In the genomic region with DNA sequence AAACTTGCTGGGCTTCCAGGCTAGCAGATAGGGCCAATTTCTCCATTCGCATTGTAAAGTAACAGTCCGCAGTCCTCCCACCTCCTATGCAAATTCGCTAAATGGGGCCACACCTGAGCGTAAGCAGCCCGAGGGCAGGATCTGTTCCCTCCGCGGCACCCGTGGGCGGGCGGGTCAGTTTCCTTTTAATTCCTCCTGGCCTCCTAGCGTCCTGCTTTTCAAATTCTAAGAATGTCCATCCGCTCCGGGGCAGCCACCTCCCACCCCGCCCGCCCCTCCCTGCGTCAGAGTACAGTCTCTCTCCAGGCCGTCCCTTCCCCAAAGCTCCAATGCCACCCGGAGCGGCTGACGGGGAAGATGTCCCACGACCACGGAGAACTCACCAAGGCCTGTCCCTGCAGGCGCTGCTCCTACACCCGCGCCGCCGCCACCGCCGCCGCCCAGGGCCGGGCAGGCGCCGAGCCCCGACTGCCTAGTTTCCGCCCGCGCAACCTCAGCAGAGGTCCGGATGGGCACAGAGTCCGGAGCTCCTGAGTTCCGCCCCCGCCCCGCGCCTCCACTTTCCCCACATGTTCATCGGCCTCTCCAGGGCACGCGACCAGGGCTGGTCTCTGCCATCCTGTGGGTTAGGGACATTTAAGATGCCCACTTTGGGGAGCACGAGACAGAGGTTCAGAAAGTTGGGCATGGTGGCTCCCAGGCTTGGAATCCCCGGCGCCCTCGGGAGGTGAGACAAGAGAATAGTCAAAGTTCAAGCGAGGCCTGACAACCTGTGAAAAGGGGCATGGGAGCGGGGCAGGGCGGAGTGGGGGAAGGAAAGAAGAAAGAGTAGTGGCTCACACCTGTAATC, we compare ENCODE assay signal across 8 mouse cellular contexts. TPM values are rescaled to one million over a fixed set of nuclear protein-coding genes. Genes with fewer than 3 reads are reported as not detected.
DNase-seq lines count a peak whose midpoint lies in the region; ATAC-seq and TF ChIP-seq lines count a peak whose summit lies in the region.

No protein-coding gene starts in this region.

- H3K4me2 ChIP-seq in forebrain, postnatal 0 days (ENCODE audit: low read depth), result peak overlapping the region; percentile 83

- peak; percentile 78 to 89; a peak in 3 of 4 replicates for TF ChIP-seq POLR2A in MEL (IDR thresholded peaks at IDR 0.05; ENCODE audit: control insufficient read depth in 1 of 2, insufficient read depth in 1 of 2, low read depth in 1 of 2, low read length in 2 of 2, poor library complexity in 1 of 2)
- TF ChIP-seq POLR2A in cerebellum, adult 2 months (IDR thresholded peaks at IDR 0.05; ENCODE audit: borderline replicate concordance, insufficient read depth, low read length), result peak; percentile 82

- no peaks in the 10 kb centered on the region for H3K27me3 ChIP-seq in MEL (ENCODE audit: control insufficient read depth in 1 of 2, insufficient read depth in 2 of 2, low read length in 2 of 2)
- no peaks in the 10 kb centered on the region for H3K27me3 ChIP-seq in cerebellum, adult 2 months (ENCODE audit: control insufficient read depth, insufficient read depth, low read length)
- peaks cover 14% of the 10 kb centered on the region for H3K27me3 ChIP-seq in forebrain, postnatal 0 days (ENCODE audit: insufficient read depth, low read length)
- H3K27me3 ChIP-seq in hindbrain, embryonic 10.5 days (ENCODE audit: insufficient read depth, poor library complexity, severe bottlenecking), result peaks cover 41% of the 10 kb centered on the region

- no peaks in the 10 kb centered on the region for H3K9me3 ChIP-seq in MEL (replicated peaks; ENCODE audit: insufficient read depth, low read length)
- H3K9me3 ChIP-seq in forebrain, postnatal 0 days (ENCODE audit: low read length), result no peaks in the 10 kb centered on the region
- no peaks in the 10 kb centered on the region for H3K9me3 ChIP-seq in hindbrain, embryonic 10.5 days

- peak in 1 of 3 experiments; percentile 8; a peak in 1 of 6 replicates for TF ChIP-seq CTCF in MEL (IDR thresholded peaks at IDR 0.05 in 2 of 3, conservative IDR thresholded peaks at IDR 0.05 in 1 of 3; ENCODE audit: control insufficient read depth in 1 of 3, insufficient read depth in 1 of 3, low read depth in 2 of 3, low read length in 3 of 3, poor library complexity in 1 of 3, severe bottlenecking in 1 of 3)
- TF ChIP-seq CTCF in cerebellum, adult 2 months (IDR thresholded peaks at IDR 0.05; ENCODE audit: borderline replicate concordance, insufficient read depth, low read depth, low read length), result no peak
- peak; percentile 26; the same call in 1 of the 2 replicates for TF ChIP-seq CTCF in forebrain, postnatal 0 days (IDR thresholded peaks at IDR 0.05; ENCODE audit: low read depth)

- peaks cover 2 to 10% of the 10 kb centered on the region in 2 experiments; a peak in 3 of 4 replicates for H3K4me1 ChIP-seq in MEL (ENCODE audit: control insufficient read depth in 1 of 2, insufficient read depth in 2 of 2, low read length in 2 of 2)
- H3K4me1 ChIP-seq in cerebellum, adult 2 months (ENCODE audit: control insufficient read depth, insufficient read depth, low read length), result no peaks in the 10 kb centered on the region; the same call in 1 of the 2 replicates
- peaks cover 3% of the 10 kb centered on the region; the same call in 1 of the 2 replicates for H3K4me1 ChIP-seq in forebrain, postnatal 0 days (ENCODE audit: insufficient read depth)
- peaks cover 37% of the 10 kb centered on the region for H3K4me1 ChIP-seq in hindbrain, embryonic 10.5 days (replicated peaks)

- peaks cover 0 to 19% of the 10 kb centered on the region in 2 experiments; a peak in 3 of 4 replicates for H3K36me3 ChIP-seq in MEL (ENCODE audit: control insufficient read depth in 1 of 2, insufficient read depth in 2 of 2, low read length in 2 of 2)
- peaks cover 15% of the 10 kb centered on the region for H3K36me3 ChIP-seq in forebrain, postnatal 0 days (ENCODE audit: insufficient read depth)
- H3K36me3 ChIP-seq in hindbrain, embryonic 10.5 days, result peaks cover 30% of the 10 kb centered on the region

- under 1% methylated on average over 53 of the region's 53 CpGs for WGBS in cerebellum, adult 2 months
- WGBS in forebrain, postnatal 0 days, result 2% methylated on average over 51 of the region's 53 CpGs
- under 1% methylated on average over 53 of the region's 53 CpGs for WGBS in hindbrain, embryonic 10.5 days

- H3K4me3 ChIP-seq in MEL (ENCODE audit: control insufficient read depth in 1 of 2, insufficient read depth in 1 of 2, low read depth in 2 of 2, low read length in 2 of 2), result peak overlapping the region; percentile 82 to 93
- H3K4me3 ChIP-seq in cerebellum, adult 2 months (replicated peaks; ENCODE audit: insufficient read depth, low read depth, low read length), result peak overlapping the region; percentile 81
- peak overlapping the region; percentile 74 for H3K4me3 ChIP-seq in forebrain, postnatal 0 days (ENCODE audit: low read depth, low read length)
- H3K4me3 ChIP-seq in hindbrain, embryonic 10.5 days, result peak overlapping the region; percentile 71

- DNase-seq in MEL (ENCODE audit: low read depth, low spot score), result peak; percentile 91
- peak; percentile 77 to 88 for DNase-seq in cerebellum, adult 2 months
- peak; percentile 84 for DNase-seq in forebrain, postnatal 0 days
- peak; percentile 88 for DNase-seq in hindbrain, embryonic 10.5 days (ENCODE audit: low spot score)
- DNase-seq in layer of hippocampus, postnatal 14 days (ENCODE audit: low spot score in 2 of 2), result peak; percentile 67 to 68
- DNase-seq in lung, postnatal 14 days, result peak; percentile 86
- DNase-seq in ovary, postnatal 36 days (ENCODE audit: low spot score), result peak; percentile 83
- DNase-seq in thymus, postnatal 25 days, result peak; percentile 86

- peak; percentile 93 for ATAC-seq in forebrain, postnatal 0 days

- peak overlapping the region; percentile 65 for H3K27ac ChIP-seq in MEL (ENCODE audit: control insufficient read depth, low read depth, low read length)
- H3K27ac ChIP-seq in cerebellum, adult 2 months (ENCODE audit: insufficient read depth, low read length), result peak overlapping the region; percentile 76
- peak overlapping the region; percentile 66 for H3K27ac ChIP-seq in forebrain, postnatal 0 days (ENCODE audit: low read depth, low read length)
- peak overlapping the region; percentile 93 for H3K27ac ChIP-seq in hindbrain, embryonic 10.5 days

- peak overlapping the region; percentile 86 for H3K9ac ChIP-seq in MEL (ENCODE audit: control insufficient read depth, low read depth, low read length, poor library complexity, severe bottlenecking)
- peak overlapping the region; percentile 68 for H3K9ac ChIP-seq in forebrain, postnatal 0 days

- TF ChIP-seq RAD21 in MEL (IDR thresholded peaks at IDR 0.05; ENCODE audit: low read depth, low read length), result no peak

- peaks cover 38% of the 10 kb centered on the region for H3K79me2 ChIP-seq in MEL (ENCODE audit: control insufficient read depth, insufficient read depth, low read length, poor library complexity)

- TF ChIP-seq EP300 in MEL (IDR thresholded peaks at IDR 0.05; ENCODE audit: low read depth in 1 of 2, low read length in 2 of 2), result 0 out of 4 replicates have a peak, but pooled peaks of 1 of the 2 experiments have one; percentile 23

RNA-seq across cellular contexts. Expression of gene Zfp296, which starts 3.9 kb away (rescaled TPM):
- total RNA-seq in MEL (2012; rRNA removed), result 2.9 and 3.3 TPM in 2 replicates
- polyA plus RNA-seq in MEL (2012; ENCODE audit: insufficient read depth in 1 of 2, insufficient read length in 2 of 2, low read depth in 1 of 2, low replicate concordance in 2 of 2, missing spikeins in 1 of 2), result 1 to 10 TPM in 1 of 2 experiments, not detected in 1; 7.8 TPM
- polyA plus RNA-seq in cerebellum, adult 2 months (2012; rRNA removed), result 3.4 and 4.0 TPM in 2 replicates
- total RNA-seq in forebrain, postnatal 0 days (2014; rRNA removed), result 0.31 and 1.2 TPM in 2 replicates
- 0.09 and 0.16 TPM in 2 replicates for polyA plus RNA-seq in forebrain, postnatal 0 days (2015; fragmentation: Nextera tagmentation; extraction: Ambion mirVana)
- 0.22 and 0.72 TPM in 2 replicates for polyA plus RNA-seq in hindbrain, embryonic 10.5 days (2016; fragmentation: Nextera tagmentation; extraction: Ambion mirVana)
- under 1 TPM in 1 of 2 experiments, not detected in 1; 0.53 TPM for total RNA-seq in layer of hippocampus, postnatal 14 days (2021)

RNA-seq across cellular contexts. Expression of gene Gemin7, which starts 4.2 kb away (rescaled TPM):
- total RNA-seq in MEL (2012; rRNA removed), result 49.6 and 58.0 TPM in 2 replicates
- polyA plus RNA-seq in MEL (2012; ENCODE audit: insufficient read depth in 1 of 2, insufficient read length in 2 of 2, low read depth in 1 of 2, low replicate concordance in 2 of 2, missing spikeins in 1 of 2), result 10 to 100 TPM in 1 of 2 experiments, not detected in 1; 78.7 TPM
- 86.1 and 87.2 TPM in 2 replicates for polyA plus RNA-seq in cerebellum, adult 2 months (2012; rRNA removed)
- 38.2 and 56.4 TPM in 2 replicates for total RNA-seq in forebrain, postnatal 0 days (2014; rRNA removed)
- polyA plus RNA-seq in forebrain, postnatal 0 days (2015; fragmentation: Nextera tagmentation; extraction: Ambion mirVana), result 145 and 148 TPM in 2 replicates
- polyA plus RNA-seq in hindbrain, embryonic 10.5 days (2016; fragmentation: Nextera tagmentation; extraction: Ambion mirVana), result 177 and 188 TPM in 2 replicates
- 10 to 100 TPM; 39.8 to 43.3 TPM for total RNA-seq in layer of hippocampus, postnatal 14 days (2021)

RNA-seq across cellular contexts. Expression of gene Ppp1r37, which starts 10.3 kb away (rescaled TPM):
- total RNA-seq in MEL (2012; rRNA removed), result 10.0 and 13.6 TPM in 2 replicates
- 10 to 100 TPM in 1 of 2 experiments, not detected in 1; 29.0 TPM for polyA plus RNA-seq in MEL (2012; ENCODE audit: insufficient read depth in 1 of 2, insufficient read length in 2 of 2, low read depth in 1 of 2, low replicate concordance in 2 of 2, missing spikeins in 1 of 2)
- 134 and 136 TPM in 2 replicates for polyA plus RNA-seq in cerebellum, adult 2 months (2012; rRNA removed)
- 86.4 and 87.8 TPM in 2 replicates for total RNA-seq in forebrain, postnatal 0 days (2014; rRNA removed)
- 23.4 and 27.2 TPM in 2 replicates for polyA plus RNA-seq in forebrain, postnatal 0 days (2015; fragmentation: Nextera tagmentation; extraction: Ambion mirVana)
- 22.6 and 30.4 TPM in 2 replicates for polyA plus RNA-seq in hindbrain, embryonic 10.5 days (2016; fragmentation: Nextera tagmentation; extraction: Ambion mirVana)
- 10 to 100 TPM; 88.3 to 91.7 TPM for total RNA-seq in layer of hippocampus, postnatal 14 days (2021)

RNA-seq across cellular contexts. Expression of gene Clasrp, which starts 31.1 kb away (rescaled TPM):
- total RNA-seq in MEL (2012; rRNA removed), result 29.9 and 31.1 TPM in 2 replicates
- polyA plus RNA-seq in MEL (2012; ENCODE audit: insufficient read depth in 1 of 2, insufficient read length in 2 of 2, low read depth in 1 of 2, low replicate concordance in 2 of 2, missing spikeins in 1 of 2), result 10 to 100 TPM in 1 of 2 experiments, not detected in 1; 62.2 TPM
- polyA plus RNA-seq in cerebellum, adult 2 months (2012; rRNA removed), result 151 and 152 TPM in 2 replicates
- 56.0 and 89.0 TPM in 2 replicates for total RNA-seq in forebrain, postnatal 0 days (2014; rRNA removed)
- polyA plus RNA-seq in forebrain, postnatal 0 days (2015; fragmentation: Nextera tagmentation; extraction: Ambion mirVana), result 50.1 and 56.8 TPM in 2 replicates
- 57.5 and 68.8 TPM in 2 replicates for polyA plus RNA-seq in hindbrain, embryonic 10.5 days (2016; fragmentation: Nextera tagmentation; extraction: Ambion mirVana)
- total RNA-seq in layer of hippocampus, postnatal 14 days (2021), result 10 to 100 TPM; 85.8 to 95.0 TPM

RNA-seq across cellular contexts. Expression of gene Nkpd1, which starts 55.5 kb away (rescaled TPM):
- 0.07 and 0.35 TPM in 2 replicates for total RNA-seq in MEL (2012; rRNA removed)
- polyA plus RNA-seq in MEL (2012; ENCODE audit: insufficient read depth in 1 of 2, insufficient read length in 2 of 2, low read depth in 1 of 2, low replicate concordance in 2 of 2, missing spikeins in 1 of 2), result under 1 TPM in 1 of 2 experiments, not detected in 1; 0.33 TPM
- 1.3 and 1.8 TPM in 2 replicates for polyA plus RNA-seq in cerebellum, adult 2 months (2012; rRNA removed)
- 2.0 and 3.4 TPM in 2 replicates for total RNA-seq in forebrain, postnatal 0 days (2014; rRNA removed)
- 1.1 and 2.3 TPM in 2 replicates for polyA plus RNA-seq in forebrain, postnatal 0 days (2015; fragmentation: Nextera tagmentation; extraction: Ambion mirVana)
- 0.09 and 0.10 TPM in 2 replicates for polyA plus RNA-seq in hindbrain, embryonic 10.5 days (2016; fragmentation: Nextera tagmentation; extraction: Ambion mirVana)
- total RNA-seq in layer of hippocampus, postnatal 14 days (2021), result under 1 TPM; 0.48 to 0.69 TPM

Comparison
In these comparisons a context has a peak if more than half of its experiments do, and no peak if none do; other contexts are left out.
1. Peak in every context shown above with its lines: DNase-seq, ATAC-seq, H3K4me3 ChIP-seq and H3K27ac ChIP-seq.